Mouse (Mus musculus): ENCODE results near the gene Stra6. TPM values are rescaled to one million over a fixed set of nuclear protein-coding genes. Genes with fewer than 3 reads are reported as not detected.

Stra6 gene
- total and polyA plus RNA-seq, 3 experiments, result 0.08 to 0.09 (median 0.08) TPM

- no peak overlapping the region for H3K4me2 ChIP-seq (ENCODE audit: insufficient read depth, low read depth, poor library complexity, severe bottlenecking)
- H3K27ac ChIP-seq (ENCODE audit: insufficient read depth, low read depth), result no peak overlapping the region
- H3K9me3 ChIP-seq (replicated peaks; ENCODE audit: low read length), result no peaks in the 10 kb centered on the region
- no peaks in the 10 kb centered on the region for H3K27me3 ChIP-seq (replicated peaks)
- H3K4me3 ChIP-seq (replicated peaks in 1 of 3; ENCODE audit: low read depth in 2 of 3, low read length in 2 of 3, poor library complexity in 1 of 3), result no peak overlapping the region
- no peak overlapping the region for H3K9ac ChIP-seq (ENCODE audit: insufficient read depth, low read depth)
- dilution Hi-C loops (cut with MboI; ENCODE audit: extremely low pct_ligation_motif_present, extremely low pct_unique_long_range_greater_than_20kb, low sequenced_read_pairs) (no loop called here), in situ Hi-C loops (cut with MboI; ENCODE audit: low pct_ligation_motif_present, low pct_unique_long_range_greater_than_20kb, low sequenced_read_pairs) (no loop called here)
- no peaks in the 10 kb centered on the region for H3K79me2 ChIP-seq (replicated peaks; ENCODE audit: control insufficient read depth, extremely low read depth, insufficient read depth, poor library complexity, severe bottlenecking)
- TF ChIP-seq UBTF (IDR thresholded peaks at IDR 0.05; ENCODE audit: low read depth, low read length) (no peak), USF2 (conservative IDR thresholded peaks at IDR 0.05; ENCODE audit: low read depth, low read length) (no peak), IRF4 (IDR thresholded peaks at IDR 0.05; ENCODE audit: low read depth, low read length) (no peak), MEF2A (IDR thresholded peaks at IDR 0.05; ENCODE audit: borderline replicate concordance, low read depth, low read length) (no peak), MAX (IDR thresholded peaks at IDR 0.05; ENCODE audit: low read length) (no peak), SIN3A (IDR thresholded peaks at IDR 0.05; ENCODE audit: low read length) (no peak), MXI1 (IDR thresholded peaks at IDR 0.05; ENCODE audit: low read depth, low read length) (no peak), SMC3 (IDR thresholded peaks at IDR 0.05; ENCODE audit: low read depth, low read length) (no peak), CHD2 (IDR thresholded peaks at IDR 0.05; ENCODE audit: low read length) (no peak), HCFC1 (IDR thresholded peaks at IDR 0.05; ENCODE audit: low read depth, low read length) (no peak), ZNF384 (IDR thresholded peaks at IDR 0.05; ENCODE audit: low read depth, low read length) (no peak)
- H3K36me3 ChIP-seq (replicated peaks in 1 of 2; ENCODE audit: control insufficient read depth in 1 of 2, insufficient read depth in 1 of 2, low read length in 1 of 2), result no peaks in the 10 kb centered on the region
- no peak for DNase-seq (ENCODE audit: extremely low read depth)
- peaks cover 0 to 13% of the 10 kb centered on the region in 2 experiments; a peak in 2 of 4 replicates for H3K4me1 ChIP-seq (ENCODE audit: control insufficient read depth in 1 of 2, insufficient read depth in 2 of 2)
Observed at GRCm38 (mm10) chr9:58184456-58184855, 120.9 kb downstream of the Stra6 start.

- no peak for DNase-seq (ENCODE audit: extremely low read depth)
- H3K27me3 ChIP-seq (replicated peaks), result no peaks in the 10 kb centered on the region
- dilution Hi-C loops (cut with MboI; ENCODE audit: extremely low pct_ligation_motif_present, extremely low pct_unique_long_range_greater_than_20kb, low sequenced_read_pairs), result no loop called here
- in situ Hi-C loops (cut with MboI; ENCODE audit: low pct_ligation_motif_present, low pct_unique_long_range_greater_than_20kb, low sequenced_read_pairs), result no loop called here
- H3K27ac ChIP-seq (ENCODE audit: insufficient read depth, low read depth), result no peak overlapping the region
- no peak overlapping the region for H3K4me2 ChIP-seq (ENCODE audit: insufficient read depth, low read depth, poor library complexity, severe bottlenecking)
- H3K36me3 ChIP-seq (replicated peaks in 1 of 2; ENCODE audit: control insufficient read depth in 1 of 2, insufficient read depth in 1 of 2, low read length in 1 of 2), result no peaks in the 10 kb centered on the region
- no peak overlapping the region for H3K9ac ChIP-seq (ENCODE audit: insufficient read depth, low read depth)
- TF ChIP-seq NRF1 (IDR thresholded peaks at IDR 0.05; ENCODE audit: low read depth, low read length) (peak; percentile 62), ZNF384 (IDR thresholded peaks at IDR 0.05; ENCODE audit: low read depth, low read length) (no peak), ELF1 (IDR thresholded peaks at IDR 0.05; ENCODE audit: low read depth, low read length) (no peak)
- no peaks in the 10 kb centered on the region; a peak in 1 of 4 replicates for H3K4me1 ChIP-seq (ENCODE audit: control insufficient read depth in 1 of 2, insufficient read depth in 2 of 2)
- H3K9me3 ChIP-seq (replicated peaks; ENCODE audit: low read length), result peaks cover 19% of the 10 kb centered on the region
- H3K4me3 ChIP-seq (replicated peaks in 1 of 3; ENCODE audit: low read depth in 2 of 3, low read length in 2 of 3, poor library complexity in 1 of 3), result no peak overlapping the region
- H3K79me2 ChIP-seq (replicated peaks; ENCODE audit: control insufficient read depth, extremely low read depth, insufficient read depth, poor library complexity, severe bottlenecking), result no peaks in the 10 kb centered on the region
Observed at GRCm38 (mm10) chr9:58194222-58194621, 130.6 kb downstream of the Stra6 start.

- Histone ChIP-seq H3K4me1 (ENCODE audit: control insufficient read depth in 1 of 2, insufficient read depth in 2 of 2) (peaks cover 0 to 2% of the 10 kb centered on the region in 2 experiments; a peak in 2 of 4 replicates), H3K36me3 (replicated peaks in 1 of 2; ENCODE audit: control insufficient read depth in 1 of 2, insufficient read depth in 1 of 2, low read length in 1 of 2) (no peaks in the 10 kb centered on the region), H3K4me2 (ENCODE audit: insufficient read depth, low read depth, poor library complexity, severe bottlenecking) (no peak overlapping the region), H3K9ac (ENCODE audit: insufficient read depth, low read depth) (no peak overlapping the region), H3K79me2 (replicated peaks; ENCODE audit: control insufficient read depth, extremely low read depth, insufficient read depth, poor library complexity, severe bottlenecking) (no peaks in the 10 kb centered on the region), H3K4me3 (replicated peaks in 1 of 3; ENCODE audit: low read depth in 2 of 3, low read length in 2 of 3, poor library complexity in 1 of 3) (no peak overlapping the region), H3K27me3 (replicated peaks) (peaks cover 2% of the 10 kb centered on the region), H3K9me3 (replicated peaks; ENCODE audit: low read length) (peaks cover 19% of the 10 kb centered on the region), H3K27ac (ENCODE audit: insufficient read depth, low read depth) (no peak overlapping the region)
- DNase-seq (ENCODE audit: extremely low read depth), result no peak
- in situ Hi-C loops (cut with MboI; ENCODE audit: low pct_ligation_motif_present, low pct_unique_long_range_greater_than_20kb, low sequenced_read_pairs) (no loop called here), dilution Hi-C loops (cut with MboI; ENCODE audit: extremely low pct_ligation_motif_present, extremely low pct_unique_long_range_greater_than_20kb, low sequenced_read_pairs) (no loop called here)
- TF ChIP-seq POLR2AphosphoS2 (IDR thresholded peaks at IDR 0.05; ENCODE audit: low read depth, low read length) (no peak), BHLHE40 (IDR thresholded peaks at IDR 0.05; ENCODE audit: low read depth, low read length) (peak; percentile 34)
Observed at GRCm38 (mm10) chr9:58195671-58196070, 132.1 kb downstream of the Stra6 start.

Data from CH12.LX (cell line).